Mouse (Mus musculus): ENCODE measurements around the gene Drd1.

- TF ChIP-seq CTCF (IDR thresholded peaks at IDR 0.05; ENCODE audit: insufficient read depth, low read length) (no peak), POLR2A (IDR thresholded peaks at IDR 0.05; ENCODE audit: borderline replicate concordance, extremely low read depth, low read depth, low read length) (no peak)
Observed at GRCm38 (mm10) chr13:54082946-54083345, 27.4 kb upstream of the Drd1 start.
